Mouse (Mus musculus) liver, postnatal 0 days (tissue): ENCODE data around the gene Pcsk6.

ENCODE experiments used
- CTCF ChIP-seq: sonication (generic); IDR thresholded peaks from 2 replicates; pipeline ENCODE4 v1.5.1; 2016; ENCODE audit warnings: antibody characterized with exemption, low read depth
- EP300 ChIP-seq: IDR thresholded peaks from 2 replicates; pipeline ENCODE4 v1.6.1; 2016; ENCODE audit warnings: antibody characterized with exemption, low read depth, mild to moderate bottlenecking

DNA sequence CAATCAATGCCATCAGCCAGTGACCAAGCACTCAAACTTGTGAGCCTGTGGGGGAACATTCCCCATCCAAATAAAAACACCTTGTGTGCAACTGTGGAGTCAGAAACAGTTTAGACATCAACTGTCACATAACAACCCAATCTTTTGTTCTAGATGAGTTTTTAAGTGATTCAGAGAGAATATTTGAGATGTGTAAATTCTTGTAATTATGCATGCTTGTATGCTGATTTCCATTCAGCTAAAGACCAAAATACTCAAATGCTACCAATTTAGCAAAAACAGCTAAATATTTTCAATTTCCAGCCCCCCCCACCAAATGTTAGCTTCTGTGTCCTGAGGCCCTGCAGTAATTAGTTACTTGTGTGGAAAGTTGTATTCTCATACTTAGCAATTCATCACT is 102.9 kb downstream of the Pcsk6 start:
- TF ChIP-seq EP300: no peak
- no peak for TF ChIP-seq CTCF
